Mouse (Mus musculus): ENCODE results near the gene Apaf1. TPM values are rescaled to one million over a fixed set of nuclear protein-coding genes. Genes with fewer than 3 reads are reported as not detected.

Gene Apaf1
- total and polyA plus RNA-seq, 3 experiments, result 12.8 to 14.3 TPM; not detected in 1

GRCm38 (mm10) chr10:91126618-91127355 lies 44.2 kb upstream of the Apaf1 start:
- H3K9ac ChIP-seq (ENCODE audit: control insufficient read depth, low read depth, low read length, poor library complexity, severe bottlenecking), result no peak overlapping the region; the same call in 1 of the 2 replicates
- TF ChIP-seq ZMIZ1 (IDR thresholded peaks at IDR 0.05; ENCODE audit: low read depth, low read length), result no peak
- no peak overlapping the region for H3K4me3 ChIP-seq (ENCODE audit: control insufficient read depth in 1 of 2, insufficient read depth in 1 of 2, low read depth in 2 of 2, low read length in 2 of 2)
- DNase-seq (ENCODE audit: low read depth, low spot score), result no peak
- H3K4me1 ChIP-seq (ENCODE audit: control insufficient read depth in 1 of 2, insufficient read depth in 2 of 2, low read length in 2 of 2), result peaks cover 5 to 12% of the 10 kb centered on the region in 2 experiments
- no peaks in the 10 kb centered on the region for H3K27me3 ChIP-seq (ENCODE audit: control insufficient read depth in 1 of 2, insufficient read depth in 2 of 2, low read length in 2 of 2)
- peaks cover 3 to 16% of the 10 kb centered on the region in 2 experiments for H3K36me3 ChIP-seq (ENCODE audit: control insufficient read depth in 1 of 2, insufficient read depth in 2 of 2, low read length in 2 of 2)
- H3K79me2 ChIP-seq (ENCODE audit: control insufficient read depth, insufficient read depth, low read length, poor library complexity), result peaks cover 18% of the 10 kb centered on the region
- H3K9me3 ChIP-seq (replicated peaks; ENCODE audit: insufficient read depth, low read length), result no peaks in the 10 kb centered on the region
- no peak overlapping the region for H3K27ac ChIP-seq (ENCODE audit: control insufficient read depth, low read depth, low read length)

- H3K9me3 ChIP-seq (replicated peaks; ENCODE audit: insufficient read depth, low read length), result no peaks in the 10 kb centered on the region
- H3K4me1 ChIP-seq (ENCODE audit: control insufficient read depth in 1 of 2, insufficient read depth in 2 of 2, low read length in 2 of 2), result peaks cover 12 to 17% of the 10 kb centered on the region in 2 experiments
- DNase-seq (ENCODE audit: low read depth, low spot score), result peak; percentile 99
- peak within 1 kb of the TSS; percentile 73 for H3K27ac ChIP-seq (ENCODE audit: control insufficient read depth, low read depth, low read length)
- H3K27me3 ChIP-seq (ENCODE audit: control insufficient read depth in 1 of 2, insufficient read depth in 2 of 2, low read length in 2 of 2), result no peaks in the 10 kb centered on the region
- H3K4me3 ChIP-seq (ENCODE audit: control insufficient read depth in 1 of 2, insufficient read depth in 1 of 2, low read depth in 2 of 2, low read length in 2 of 2), result peak within 1 kb of the TSS; percentile 67 to 81
- peak within 1 kb of the TSS; percentile 90 for H3K9ac ChIP-seq (ENCODE audit: control insufficient read depth, low read depth, low read length, poor library complexity, severe bottlenecking)
- H3K79me2 ChIP-seq (ENCODE audit: control insufficient read depth, insufficient read depth, low read length, poor library complexity), result peaks cover 22% of the 10 kb centered on the region
- H3K36me3 ChIP-seq (ENCODE audit: control insufficient read depth in 1 of 2, insufficient read depth in 2 of 2, low read length in 2 of 2), result peaks cover 22 to 38% of the 10 kb centered on the region in 2 experiments
- TF ChIP-seq HCFC1 (IDR thresholded peaks at IDR 0.05; ENCODE audit: low read depth, low read length) (peak; percentile 90), USF2 (IDR thresholded peaks at IDR 0.05; ENCODE audit: borderline replicate concordance in 1 of 2, insufficient read depth in 1 of 2, low read depth in 1 of 2, low read length in 2 of 2) (no peak), POLR2AphosphoS5 (IDR thresholded peaks at IDR 0.05; ENCODE audit: borderline replicate concordance, low read depth, low read length) (0 out of 2 replicates have a peak, but pooled peaks have one; percentile 60), MAZ (IDR thresholded peaks at IDR 0.05; ENCODE audit: low read depth, low read length) (peak; percentile 69), ZKSCAN1 (IDR thresholded peaks at IDR 0.05; ENCODE audit: low read depth, low read length) (no peak), MYB (IDR thresholded peaks at IDR 0.05; ENCODE audit: low read depth, low read length) (no peak), CTCF (IDR thresholded peaks at IDR 0.05 in 2 of 3, conservative IDR thresholded peaks at IDR 0.05 in 1 of 3; ENCODE audit: control insufficient read depth in 1 of 3, insufficient read depth in 1 of 3, low read depth in 2 of 3, low read length in 3 of 3, poor library complexity in 1 of 3, severe bottlenecking in 1 of 3) (0 out of 6 replicates have a peak, but pooled peaks of 1 of the 3 experiments have one; percentile 0), ZC3H11A (IDR thresholded peaks at IDR 0.05; ENCODE audit: low read depth, low read length) (no peak), ZMIZ1 (IDR thresholded peaks at IDR 0.05; ENCODE audit: low read depth, low read length) (peak; percentile 97), KAT2A (conservative IDR thresholded peaks at IDR 0.05; ENCODE audit: low read depth, low read length) (peak; percentile 74), NELFE (IDR thresholded peaks at IDR 0.05; ENCODE audit: low read depth, low read length) (peak; percentile 99), EP300 (IDR thresholded peaks at IDR 0.05; ENCODE audit: low read depth in 1 of 2, low read length in 2 of 2) (peak in 1 of 2 experiments; percentile 34; a peak in 1 of 4 replicates), ZNF384 (IDR thresholded peaks at IDR 0.05; ENCODE audit: low read depth, low read length) (peak; percentile 98), CHD1 (IDR thresholded peaks at IDR 0.05; ENCODE audit: low read depth, low read length) (peak; percentile 93; the same call in 1 of the 2 replicates), E2F4 (IDR thresholded peaks at IDR 0.05; ENCODE audit: borderline replicate concordance, low read depth, low read length) (no peak), POLR2AphosphoS2 (IDR thresholded peaks at IDR 0.05; ENCODE audit: low read length) (peak; percentile 89), ETS1 (IDR thresholded peaks at IDR 0.05; ENCODE audit: low read depth, low read length) (peak; percentile 51; the same call in 1 of the 2 replicates), MXI1 (IDR thresholded peaks at IDR 0.05; ENCODE audit: low read depth, low read length) (peak; percentile 63), NRF1 (IDR thresholded peaks at IDR 0.05; ENCODE audit: insufficient read depth, low read depth, low read length, poor library complexity, severe bottlenecking) (peak; percentile 81), MEF2A (IDR thresholded peaks at IDR 0.05; ENCODE audit: extremely low read depth, insufficient replicate concordance, low read depth, low read length, poor library complexity, severe bottlenecking) (no peak), TBP (IDR thresholded peaks at IDR 0.05; ENCODE audit: low read depth, low read length) (peak; percentile 92), MAFK (IDR thresholded peaks at IDR 0.05; ENCODE audit: borderline replicate concordance, low read depth, low read length) (no peak), USF1 (IDR thresholded peaks at IDR 0.05; ENCODE audit: low read depth, low read length) (peak; percentile 67; the same call in 1 of the 2 replicates), GATA1 (IDR thresholded peaks at IDR 0.05; ENCODE audit: low read depth, low read length) (no peak), MAX (IDR thresholded peaks at IDR 0.05; ENCODE audit: low read length) (peak; percentile 71)
Observed at GRCm38 (mm10) chr10:91123828-91124822, 41.6 kb upstream of the Apaf1 start, which contains the start of gene Slc25a3. Gene Slc25a3 (minus strand): TSS chr10:91124059.

Data from MEL (cell line).